Mouse (Mus musculus) frontal cortex, postnatal 25 days (tissue): ENCODE measurements around the gene Ldlr.
"Not testable (repeated sequence)": the region's sequence is repeated elsewhere in the genome, so short reads cannot be mapped to it uniquely, and the experiment has no call there.

Experiments
- DNase-seq, 2 experiments: peaks; one replicate each; pipeline ENCODE4 v3.0.0; 2022; ENCODE audit warnings: low spot score in 2 of 2

Ldlr gene

DNA sequence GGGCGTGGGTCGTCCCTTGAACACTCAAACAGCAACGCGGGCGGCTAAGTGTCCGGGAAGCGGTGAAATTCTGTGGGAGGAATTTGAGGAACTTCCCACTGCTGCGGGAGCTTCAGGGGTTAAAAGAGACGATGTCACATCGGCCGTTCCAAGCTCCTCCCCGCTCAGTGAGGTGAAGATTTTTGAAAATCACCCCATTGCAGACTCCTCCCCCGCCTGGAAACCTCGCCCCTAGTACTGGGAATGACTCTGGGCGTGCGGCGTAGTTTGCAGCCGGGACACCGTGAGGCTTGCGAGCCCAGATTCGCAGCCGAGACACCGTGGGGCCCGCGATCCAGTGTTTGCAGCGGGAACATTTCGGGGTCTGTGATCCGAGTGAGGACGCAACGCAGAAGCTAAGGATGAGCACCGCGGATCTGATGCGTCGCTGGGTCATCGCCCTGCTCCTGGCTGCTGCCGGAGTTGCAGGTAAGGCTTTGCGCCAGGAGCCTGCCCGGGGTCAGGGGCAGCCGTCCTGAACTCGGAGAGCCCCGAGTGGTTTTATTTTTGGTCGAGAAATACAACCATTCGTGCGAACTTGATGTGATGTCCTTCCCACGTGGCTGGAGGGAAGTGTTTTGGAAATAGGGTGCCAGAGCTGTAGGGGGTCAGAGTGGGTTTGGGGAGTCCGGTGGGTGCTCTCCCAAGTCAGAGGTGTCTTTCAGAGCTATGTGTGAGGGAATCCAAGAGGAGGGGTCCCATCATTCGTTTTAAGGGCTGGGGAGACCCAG lies at the start of gene Ldlr:
Gene Ldlr, plus strand, starts transcription at position 107 of the 770 bp plus-strand sequence.
- peak; percentile 45 to 66 for DNase-seq

DNA sequence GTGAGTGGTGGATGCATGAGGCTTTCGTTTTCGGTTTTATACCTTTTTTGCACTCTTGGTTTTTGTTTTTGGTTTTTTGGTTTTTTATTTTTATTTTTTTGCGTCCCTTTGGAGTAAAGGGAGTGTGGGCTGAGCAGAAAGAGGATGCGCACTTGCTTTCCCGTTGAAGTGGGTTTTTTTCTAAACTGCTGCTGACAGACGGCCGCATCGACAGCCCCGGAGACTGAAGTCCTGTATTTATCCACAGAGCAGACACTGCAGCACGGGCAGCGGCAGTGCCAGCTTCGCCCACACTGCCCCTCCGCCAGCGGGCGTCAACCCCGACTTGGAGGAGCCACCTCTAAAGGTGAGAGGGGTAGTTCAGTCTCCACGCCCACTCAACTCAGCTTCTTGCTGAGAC lies 45.6 kb upstream of the Ldlr start:
- DNase-seq: no peak

DNA sequence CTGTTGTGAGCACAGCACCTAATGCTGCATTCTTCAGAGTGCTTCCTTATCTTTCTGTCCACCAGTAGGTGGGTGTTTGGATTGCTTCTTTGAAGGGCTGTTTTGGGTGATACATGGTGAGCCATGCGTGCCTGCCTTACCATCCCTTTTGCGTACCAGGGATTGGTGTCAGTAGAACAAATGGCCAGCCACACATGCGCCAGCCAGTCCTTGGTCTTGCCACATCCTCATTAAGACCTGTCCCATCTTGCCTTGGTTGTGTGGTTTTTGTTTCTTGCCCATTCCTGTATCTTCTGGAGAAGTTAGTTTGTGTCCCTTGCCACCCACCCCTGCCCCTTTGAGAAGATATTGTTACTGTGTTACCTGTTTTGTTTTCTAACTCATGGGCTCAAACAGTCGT lies 42.8 kb upstream of the Ldlr start:
- DNase-seq: no peak

DNA sequence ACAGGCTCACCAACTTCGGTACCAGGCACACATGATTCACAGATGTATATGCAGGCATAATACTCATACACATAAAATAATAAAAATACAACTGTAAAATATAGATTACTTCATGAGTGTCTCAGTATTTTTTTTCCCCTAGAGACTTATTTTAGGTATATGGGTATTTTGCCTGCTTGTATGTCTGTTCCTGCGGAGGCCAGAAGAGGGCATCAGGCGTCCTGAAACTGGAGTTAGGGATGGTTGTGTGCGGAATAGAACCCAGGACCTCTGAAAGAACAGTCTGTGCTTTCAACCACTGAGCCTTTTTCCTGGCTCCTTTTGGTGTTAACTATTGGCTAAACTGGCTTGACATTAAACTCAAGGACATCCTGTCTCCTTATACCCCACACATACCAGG lies 40.5 kb upstream of the Ldlr start:
- DNase-seq: no peak

DNA sequence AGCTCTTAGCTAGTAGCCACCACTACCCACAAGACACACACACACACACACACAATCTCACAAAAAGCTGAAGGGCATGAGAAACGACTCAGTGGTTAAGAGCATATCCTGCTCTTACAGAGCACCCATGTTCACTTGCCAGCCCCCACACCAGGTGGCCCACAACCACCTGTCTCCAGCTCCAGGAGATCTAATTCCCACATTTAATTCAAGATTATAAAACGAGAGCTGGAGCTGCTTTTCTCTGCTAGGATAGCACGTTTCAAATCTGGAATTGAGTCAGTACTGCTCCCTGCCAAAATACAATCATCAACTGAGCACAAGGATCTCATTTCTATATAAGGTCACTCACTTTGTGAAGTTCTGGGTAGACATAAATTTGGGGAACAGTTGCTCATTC lies 39.4 kb upstream of the Ldlr start:
- DNase-seq: no peak

DNA sequence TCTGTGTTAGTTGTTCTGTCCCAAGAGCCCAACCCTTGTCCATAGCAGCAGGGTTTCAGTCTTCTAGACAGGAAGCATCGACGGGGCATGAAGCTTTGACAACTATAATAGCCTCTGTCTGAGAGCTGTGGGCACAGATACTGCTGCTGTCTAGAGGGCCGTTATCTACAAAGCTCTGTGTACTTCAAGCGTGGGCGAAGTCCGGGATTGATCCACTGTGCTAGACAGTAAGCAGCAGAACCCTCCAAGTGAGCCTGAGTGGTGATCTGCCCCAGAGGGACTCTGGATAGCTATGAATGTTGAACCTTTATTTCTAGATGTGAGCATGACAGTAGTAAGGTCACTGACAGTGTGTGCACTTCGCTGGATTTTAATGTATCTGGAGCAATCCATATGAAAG lies 34.7 kb upstream of the Ldlr start:
- DNase-seq: no peak

DNA sequence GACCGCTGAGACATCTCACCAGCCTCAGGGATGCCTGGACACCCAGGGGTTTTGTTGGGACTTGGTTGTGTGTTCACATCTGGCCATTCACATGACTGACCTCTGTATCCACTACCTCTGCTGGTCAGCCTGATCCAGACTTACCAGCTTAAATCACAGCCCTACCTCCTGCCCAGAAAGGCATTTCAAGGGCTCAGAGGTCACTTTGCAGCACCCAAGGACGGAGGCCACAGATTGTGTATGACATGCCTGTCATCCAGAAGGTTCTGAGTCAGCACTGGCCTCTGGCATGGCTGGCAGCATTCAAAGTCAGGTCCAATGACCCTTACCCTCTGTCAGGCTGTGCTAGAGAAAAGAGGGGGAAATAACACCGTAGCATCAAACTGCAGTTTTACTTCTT lies 33.3 kb upstream of the Ldlr start:
- no peak for DNase-seq

DNA sequence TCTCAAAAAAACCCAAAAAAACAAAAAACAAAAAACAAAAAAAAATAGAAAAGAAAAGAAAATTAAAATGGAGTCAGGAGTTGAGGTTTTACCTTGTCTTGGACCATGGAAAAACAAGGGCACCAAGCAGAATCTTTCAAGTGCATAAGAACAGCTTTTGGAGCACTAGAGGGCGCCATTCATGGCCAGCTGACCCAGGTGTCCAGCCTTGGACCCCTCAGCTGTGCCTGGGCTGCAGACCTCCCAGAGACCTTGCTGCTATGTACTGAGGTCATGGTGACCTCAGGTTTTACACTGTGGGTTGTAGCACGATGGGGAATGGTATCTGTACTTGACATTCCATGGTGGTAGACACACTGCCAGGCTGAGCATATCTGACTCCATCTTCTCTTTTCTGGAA lies 31.4 kb upstream of the Ldlr start:
- DNase-seq: no peak

DNA sequence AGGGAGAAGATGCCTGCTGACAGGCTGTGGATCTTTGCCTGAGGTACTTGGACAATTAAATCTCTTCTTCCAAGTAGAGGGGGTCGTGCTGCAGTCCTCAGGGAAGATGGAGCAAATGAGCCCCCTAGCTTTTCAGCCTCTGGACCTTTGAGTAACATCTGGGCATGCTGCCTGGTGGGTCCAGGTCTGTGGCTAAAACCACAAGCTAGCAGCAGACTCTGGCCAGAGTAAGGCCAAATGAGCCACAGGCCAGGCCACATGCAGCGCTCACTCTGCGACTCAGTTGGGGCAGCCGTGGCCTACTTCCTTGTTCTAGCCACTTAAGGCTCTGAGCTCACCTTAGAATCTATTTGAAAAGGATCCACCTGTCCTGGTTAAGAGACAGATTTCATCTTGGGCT lies 30.8 kb upstream of the Ldlr start:
- DNase-seq: no peak

DNA sequence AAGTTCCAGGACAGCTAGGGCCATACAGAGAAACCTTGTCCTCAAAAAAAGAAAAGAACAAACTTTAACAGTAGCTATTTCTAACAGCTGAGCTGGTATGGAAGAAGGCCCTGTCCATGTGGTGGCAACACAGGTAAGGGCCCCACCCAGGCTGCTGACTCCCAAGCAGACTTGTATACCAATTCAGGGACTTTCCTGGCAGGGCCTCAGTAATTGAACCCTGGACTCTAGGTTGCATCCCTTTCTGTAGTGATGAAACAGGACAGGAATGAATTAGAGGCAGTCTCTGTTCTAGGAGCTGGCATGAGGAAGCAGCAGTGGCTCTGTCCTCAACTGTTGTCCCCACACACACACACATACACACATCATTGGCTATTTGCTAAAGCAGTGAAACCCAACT lies 29.2 kb upstream of the Ldlr start:
- DNase-seq: no peak

DNA sequence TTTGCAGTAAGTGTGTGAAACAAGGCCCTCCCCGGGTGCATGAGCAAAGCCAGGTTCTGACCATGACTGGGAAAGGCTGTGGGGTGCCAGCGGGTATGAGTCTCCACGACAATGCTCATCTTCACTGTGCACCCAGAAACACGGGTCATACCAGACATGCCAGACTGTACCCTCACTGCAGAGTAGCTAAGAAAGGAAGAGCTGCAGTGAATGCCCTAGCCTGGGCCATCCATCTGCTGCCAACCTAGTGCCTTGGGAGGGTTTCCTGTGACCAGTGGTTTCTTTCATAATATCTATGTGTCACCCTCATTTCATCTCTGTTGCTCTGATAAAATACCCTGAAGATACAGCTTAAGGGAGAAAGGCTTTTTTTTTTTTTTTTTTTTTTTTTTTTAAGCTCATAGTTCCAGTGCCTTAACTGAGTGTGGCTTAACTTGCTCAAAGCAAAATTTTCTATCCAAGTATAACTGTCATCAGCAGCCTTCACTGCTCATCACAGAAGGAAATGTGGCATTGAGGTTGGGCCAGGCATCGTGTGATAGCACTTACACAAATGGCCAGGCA lies 28.0 kb upstream of the Ldlr start:
- DNase-seq: no peak

DNA sequence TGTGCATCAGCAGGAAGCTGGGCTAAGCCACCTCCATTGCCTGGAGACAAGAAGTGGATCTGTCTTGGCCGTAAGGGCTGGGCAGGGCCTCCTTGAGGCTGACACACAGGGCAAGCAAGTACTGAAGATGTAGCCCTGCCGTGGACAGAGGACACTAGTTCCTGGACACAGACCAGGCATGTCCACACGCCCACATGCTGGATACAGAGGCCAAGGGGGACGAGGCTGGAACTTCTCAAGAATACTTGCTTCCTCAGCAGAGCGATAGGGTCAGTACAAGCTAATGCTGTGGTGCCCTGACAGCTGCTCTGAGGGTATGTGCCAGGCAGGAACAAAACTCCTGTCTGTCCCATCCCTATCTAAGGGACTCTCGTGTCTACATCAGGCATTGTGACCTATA lies 26.2 kb upstream of the Ldlr start:
- DNase-seq: no peak

DNA sequence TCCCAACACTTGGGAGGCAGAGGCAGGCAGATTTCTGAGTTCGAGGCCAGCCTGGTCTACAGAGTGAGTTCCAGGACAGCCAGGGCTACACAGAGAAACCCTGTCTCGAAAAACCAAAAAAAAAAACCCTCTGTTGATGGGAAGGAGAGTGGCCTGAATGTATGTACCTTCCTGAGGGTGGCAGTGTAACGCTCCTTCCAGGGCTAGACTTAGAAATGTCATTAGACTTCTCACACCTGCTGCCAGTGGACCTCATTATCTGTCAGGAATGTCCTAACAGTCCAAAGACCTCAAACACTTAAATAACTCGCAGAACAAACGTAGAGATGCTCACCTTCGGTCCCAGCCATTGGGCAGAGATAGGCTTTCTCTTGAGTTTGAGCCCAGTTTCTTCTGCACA lies 24.0 kb upstream of the Ldlr start:
- not testable (repeated sequence) for DNase-seq

DNA sequence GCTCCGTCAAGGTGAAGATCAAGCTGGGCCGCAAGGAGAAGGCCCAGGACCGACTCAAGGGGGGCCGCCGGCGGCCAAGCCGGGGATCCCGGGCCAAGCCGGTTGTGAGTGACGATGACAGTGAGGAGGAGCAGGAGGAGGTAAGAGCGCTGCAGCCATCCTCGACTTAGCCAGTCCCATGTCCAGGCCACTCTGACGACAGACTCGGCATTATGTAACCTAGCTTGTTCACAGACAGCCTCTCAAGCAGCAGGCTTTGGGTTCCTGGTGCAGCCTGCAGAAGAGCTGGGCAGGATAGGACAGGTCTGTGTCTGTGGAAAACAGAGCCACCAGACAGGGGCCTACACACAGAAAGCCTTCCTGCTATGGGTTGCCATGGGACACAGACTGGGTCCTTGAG lies 22.2 kb upstream of the Ldlr start:
- no peak for DNase-seq

DNA sequence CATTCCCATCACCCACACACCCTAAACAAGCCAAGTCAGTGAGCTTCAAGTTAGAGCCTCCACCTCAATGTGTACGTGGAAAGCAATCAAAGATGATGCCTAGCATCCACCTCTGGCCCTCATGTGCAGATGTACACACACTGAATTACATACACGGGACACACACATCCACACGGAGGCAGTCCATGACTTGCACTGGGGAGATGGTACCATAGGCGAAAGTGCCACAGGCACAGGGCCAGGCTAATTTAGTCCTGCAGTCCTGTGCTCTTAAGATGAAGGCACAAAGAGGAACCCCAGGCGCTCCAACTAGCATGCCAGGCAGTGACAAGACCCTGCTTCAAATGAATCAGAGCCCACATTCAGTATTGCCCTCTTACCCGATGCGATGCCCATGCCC lies 19.8 kb upstream of the Ldlr start:
- no peak for DNase-seq

DNA sequence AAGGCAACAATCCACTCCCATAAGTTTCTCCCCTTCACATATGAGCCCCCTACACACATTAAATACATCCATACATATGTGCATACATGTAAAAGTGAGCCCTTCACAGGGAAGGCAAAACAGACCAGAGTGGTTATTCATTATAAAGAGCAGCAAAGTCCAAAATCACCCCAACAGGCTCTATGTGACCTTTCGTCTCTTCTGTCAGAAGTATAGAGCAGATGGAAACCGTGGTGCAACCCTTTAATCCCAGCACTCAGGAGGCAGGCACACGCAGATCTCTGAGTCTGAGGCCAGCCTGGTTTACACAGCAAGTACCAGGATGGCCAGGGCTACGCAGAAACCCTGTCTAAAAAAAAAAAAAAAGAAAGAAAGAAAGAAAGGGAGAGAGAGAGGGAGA lies 17.2 kb upstream of the Ldlr start:
- no peak for DNase-seq

DNA sequence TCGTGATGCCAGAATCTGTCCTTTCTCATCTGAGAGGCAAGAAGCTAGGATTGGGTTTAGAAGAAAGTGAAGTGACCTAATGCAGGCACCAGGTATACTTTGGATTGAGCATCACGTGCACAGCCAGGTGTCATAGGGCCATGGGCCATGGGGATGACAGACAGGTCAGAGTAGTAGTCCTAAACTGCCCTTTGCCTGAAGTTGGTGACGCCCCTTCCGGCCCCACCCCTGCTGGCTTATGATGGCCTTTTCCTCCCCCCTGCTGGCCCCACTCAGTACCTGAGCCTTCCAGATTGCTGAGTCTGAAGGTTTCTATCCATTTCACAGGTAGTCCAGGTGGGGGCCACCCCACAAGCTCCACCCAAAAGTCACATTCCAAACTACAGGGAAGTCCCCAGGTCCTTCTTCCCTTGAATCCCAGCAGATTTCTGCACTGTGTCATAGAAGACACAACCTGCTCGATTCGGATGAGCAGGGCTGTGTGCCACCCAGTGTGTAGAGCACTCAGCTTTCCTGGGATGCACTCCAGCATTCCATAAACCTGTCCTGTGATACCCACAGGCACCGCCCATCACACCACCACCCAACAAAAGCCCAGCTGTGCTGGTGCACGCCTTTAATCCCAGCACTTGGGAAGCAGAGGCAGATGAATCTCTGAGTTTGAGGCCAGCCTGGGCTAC lies 16.6 kb upstream of the Ldlr start:
- no peak for DNase-seq

DNA sequence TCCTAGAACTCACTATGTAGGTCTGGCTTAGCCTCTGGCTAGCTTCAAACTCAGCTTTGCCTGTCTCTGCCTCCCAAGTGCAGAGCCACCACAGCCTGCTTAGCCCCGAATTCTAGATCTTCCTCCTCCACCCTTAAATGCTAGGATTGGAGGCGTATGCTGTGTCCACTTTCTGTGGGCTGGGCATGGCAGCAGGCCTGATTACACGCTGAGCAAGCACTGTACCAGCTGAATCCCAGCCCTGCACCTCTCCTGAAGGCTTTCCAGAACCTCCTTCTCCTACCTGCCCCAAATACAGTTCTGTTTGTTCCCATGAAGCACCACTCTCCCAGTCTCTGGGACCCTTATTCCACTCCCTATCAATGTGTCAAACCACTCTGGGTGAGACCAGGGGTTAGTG lies 13.9 kb upstream of the Ldlr start:
- no peak for DNase-seq

DNA sequence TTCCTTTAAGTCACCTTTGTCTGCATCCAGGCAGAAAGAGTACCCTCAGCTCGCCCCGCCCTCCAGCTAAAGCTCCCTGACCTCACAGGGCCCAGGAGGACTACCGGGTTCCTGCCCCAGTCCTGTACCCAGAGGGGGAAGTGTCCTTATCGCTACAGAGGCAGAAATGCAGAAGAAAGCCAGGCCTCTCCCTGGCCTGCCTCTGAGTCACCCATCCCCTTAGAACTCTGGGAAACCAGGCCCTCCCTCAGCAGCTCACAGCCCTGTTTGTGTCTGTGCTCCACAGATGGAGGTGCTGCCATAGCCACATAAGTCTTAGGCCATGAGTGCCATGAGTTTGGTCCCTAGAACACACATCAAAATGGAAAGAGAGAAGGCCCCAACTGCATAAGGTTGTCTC lies 8.0 kb upstream of the Ldlr start:
- no peak for DNase-seq

DNA sequence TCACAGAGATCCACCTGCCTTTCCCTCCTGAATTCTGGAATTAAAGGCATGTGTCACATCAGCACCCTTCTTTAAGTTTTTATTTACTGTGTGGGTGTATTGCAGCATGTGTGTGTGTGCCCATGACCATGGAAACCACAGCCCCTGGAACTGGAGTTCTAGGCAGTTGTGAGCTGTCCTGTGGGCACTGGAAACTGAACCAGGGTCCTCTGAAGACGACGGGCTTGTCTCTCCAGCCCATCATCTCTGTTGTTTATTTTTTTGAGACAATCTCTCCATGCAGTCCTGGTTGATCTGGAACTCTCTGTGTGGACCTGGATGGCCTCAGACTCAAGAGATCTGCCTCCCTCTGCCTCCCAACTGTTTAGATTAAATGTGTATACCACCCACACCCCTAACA lies 6.3 kb upstream of the Ldlr start:
- no peak for DNase-seq

DNA sequence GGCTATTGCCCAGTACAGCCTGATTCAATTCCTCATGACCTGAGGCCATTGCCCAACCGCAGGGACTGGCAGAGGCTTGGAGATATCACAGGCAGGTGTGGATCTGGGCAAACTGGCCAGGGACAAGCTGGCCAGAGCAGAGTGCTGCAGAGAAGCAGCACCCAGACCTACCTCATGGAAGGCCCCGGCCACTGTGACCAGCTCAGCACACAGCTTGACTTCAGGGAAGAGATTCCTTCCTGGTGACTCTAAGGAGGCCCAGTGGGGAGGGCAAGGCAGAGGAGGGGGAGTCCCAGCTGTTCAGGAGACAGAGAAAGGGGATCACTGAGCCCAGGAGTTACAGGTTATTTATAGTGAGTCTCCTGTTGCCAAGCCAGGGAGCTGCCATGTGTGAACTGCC lies 2.2 kb upstream of the Ldlr start:
- no peak for DNase-seq

DNA sequence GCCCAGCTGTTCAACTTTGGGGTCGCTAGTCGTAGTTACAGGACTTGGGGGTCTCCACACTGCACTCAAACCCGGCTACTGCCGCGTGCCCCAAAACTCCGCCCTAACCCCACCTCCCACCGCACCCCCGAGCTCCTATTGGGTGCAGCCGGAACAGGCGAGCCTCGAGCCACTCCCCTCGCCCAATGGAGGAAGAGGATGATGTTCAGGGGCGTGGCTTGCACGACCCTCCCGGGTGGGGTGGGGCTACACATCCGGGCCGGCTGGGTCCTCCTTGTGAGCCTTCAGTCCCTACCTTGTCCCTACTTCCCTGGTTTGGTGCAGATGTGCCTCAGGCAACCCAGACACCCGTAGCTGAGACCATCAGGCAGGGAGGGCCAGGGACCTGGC lies 859 bp downstream of the Ldlr start:
- DNase-seq: peak; percentile 65 to 84
